Mouse (Mus musculus) megakaryocyte, embryonic 14.5 days (primary cell): Measurements from ENCODE around the gene Gzmb. TPM values are rescaled to one million over a fixed set of nuclear protein-coding genes. Genes with fewer than 3 reads are reported as not detected.
"Not testable (repeated sequence)": the region's sequence is repeated elsewhere in the genome, so short reads cannot be mapped to it uniquely, and the experiment has no call there.

Source experiments
- H3K27me3 ChIP-seq: replicated peaks from 2 replicates; pipeline ENCODE3; 2012; ENCODE audit warnings: inconsistent platforms
- H3K36me3 ChIP-seq: replicated peaks from 2 replicates; pipeline ENCODE3; 2012; ENCODE audit warnings: low read length, inconsistent platforms, mixed read lengths
- H3K4me1 ChIP-seq: 2 replicates; pipeline ENCODE4 v1.6.1; 2012; ENCODE audit warnings: inconsistent platforms
- H3K4me3 ChIP-seq: replicated peaks from 2 replicates; pipeline ENCODE3; 2012; ENCODE audit warnings: moderate library complexity, mild to moderate bottlenecking, inconsistent platforms
- H3K9me3 ChIP-seq: 2 replicates; pipeline ENCODE4 v1.6.1; 2012; ENCODE audit warnings: inconsistent platforms
- FLI1 ChIP-seq: IDR thresholded peaks from 2 replicates; pipeline ENCODE4 v1.6.1; 2012; ENCODE audit warnings: low read length, inconsistent platforms, mixed read lengths
- GATA1 ChIP-seq: IDR thresholded peaks from 3 replicates; pipeline ENCODE4 v1.6.1; 2012; ENCODE audit warnings: mixed read lengths, low read length, inconsistent platforms, borderline replicate concordance
- polyA plus RNA-seq: library from polyadenylated mRNA; stranded (reverse); fragments of >175 nt; gene quantifications from 2 replicates; pipeline ENCODE4 v1.2.3, GENCODE M21; 2012; ENCODE audit warnings: low replicate concordance; ENCODE audit not compliant: insufficient read depth

Gene Gzmb
- polyA plus RNA-seq = 0.65 TPM in 1 of 2 replicates, not detected in the other

- Histone ChIP-seq H3K4me1 (peaks cover 16% of the 10 kb centered on the region), H3K36me3 (no peaks in the 10 kb centered on the region), H3K9me3 (no peaks in the 10 kb centered on the region), H3K27me3 (peaks cover 28% of the 10 kb centered on the region), H3K4me3 (no peak within 1 kb of the TSS)
- no peak for TF ChIP-seq GATA1
- TF ChIP-seq FLI1 = no peak
Measured at GRCm38 (mm10) chr14:56262153-56262552, at the start of gene Gzmb. Gzmb (minus strand) TSS chr14:56262260.

DNA sequence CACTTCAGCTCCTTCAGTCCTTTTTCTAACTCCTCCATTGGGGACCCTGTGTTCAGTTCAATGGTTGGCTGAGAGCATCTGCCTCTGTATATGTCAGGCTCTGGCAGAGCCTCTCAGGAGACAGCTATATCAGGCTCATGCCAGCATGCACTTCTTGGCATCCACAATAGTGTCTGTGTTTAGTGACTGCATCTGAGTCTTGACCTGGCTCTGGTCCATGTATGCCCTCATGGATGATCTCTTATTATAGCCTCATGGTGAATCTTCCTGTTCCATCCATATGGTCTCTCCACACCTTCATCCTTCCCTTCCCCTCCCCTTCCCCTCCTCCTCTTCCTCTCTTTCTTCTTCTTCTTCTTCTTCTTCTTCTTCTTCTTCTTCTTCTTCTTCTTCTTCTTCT, 49.7 kb upstream of the Gzmb start:
- H3K36me3 ChIP-seq, H3K4me3 ChIP-seq, H3K4me1 ChIP-seq, H3K9me3 ChIP-seq: not testable (repeated sequence)
- peaks cover 12% of the 10 kb centered on the region for H3K27me3 ChIP-seq

DNA sequence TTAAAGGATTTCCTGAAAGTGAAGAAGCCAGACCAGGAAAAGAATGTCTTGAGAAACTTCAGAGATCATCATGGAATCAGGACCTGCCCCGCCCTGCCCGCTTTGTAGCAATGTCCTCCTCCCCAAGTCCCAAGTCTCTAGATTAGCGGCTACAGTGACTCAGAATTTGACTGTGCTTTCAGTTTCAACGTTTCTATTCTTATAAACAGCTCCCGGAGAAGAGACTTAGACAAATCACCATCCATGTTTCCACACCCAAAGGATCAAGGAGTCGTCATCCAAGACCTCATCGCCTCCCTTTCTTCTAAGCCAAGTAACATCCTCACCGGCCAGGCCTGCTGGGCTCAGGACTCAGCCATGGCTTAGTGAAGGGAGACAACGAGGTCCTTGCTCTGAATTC, 48.2 kb upstream of the Gzmb start:
- Histone ChIP-seq H3K27me3 (peaks cover 7% of the 10 kb centered on the region), H3K36me3 (no peaks in the 10 kb centered on the region), H3K4me1 (peaks cover 6% of the 10 kb centered on the region), H3K9me3 (no peaks in the 10 kb centered on the region), H3K4me3 (no peak overlapping the region)
- TF ChIP-seq FLI1 (no peak), GATA1 (no peak)

GRCm38 (mm10) chr14:56304149-56304548, 42.1 kb upstream of the Gzmb start:
- TF ChIP-seq FLI1 (no peak), GATA1 (no peak)
- H3K4me3 ChIP-seq = peak overlapping the region; percentile 59
- no peaks in the 10 kb centered on the region for H3K36me3 ChIP-seq
- H3K27me3 ChIP-seq = no peaks in the 10 kb centered on the region
- H3K9me3 ChIP-seq = no peaks in the 10 kb centered on the region
- H3K4me1 ChIP-seq = peaks cover 3% of the 10 kb centered on the region; the same call in 1 of the 2 replicates

DNA sequence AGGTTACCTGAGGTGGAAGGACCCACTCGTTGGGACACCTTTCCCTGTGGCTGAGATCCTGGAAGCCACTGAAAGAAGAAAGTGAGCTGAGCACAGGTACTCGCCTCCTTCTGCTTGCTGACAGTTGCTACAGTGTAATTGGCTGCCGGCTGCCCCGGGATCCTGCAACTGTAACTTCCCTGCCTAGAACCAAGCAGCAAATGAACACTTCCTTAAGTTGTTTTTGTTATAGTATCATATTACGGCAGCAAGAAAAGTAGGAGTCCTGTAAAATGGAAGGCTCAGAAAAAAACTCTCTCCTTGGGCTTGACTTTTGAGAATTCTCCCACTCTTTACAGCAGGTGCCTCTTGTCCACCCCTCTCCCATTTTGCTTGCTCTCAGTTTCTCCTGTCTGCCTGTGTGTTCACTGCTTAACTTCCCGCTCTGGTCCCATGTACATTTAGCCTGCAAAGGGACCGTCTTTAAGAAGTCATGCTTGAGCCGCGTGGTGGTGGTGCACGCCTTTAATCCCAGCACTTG, 41.5 kb upstream of the Gzmb start:
- TF ChIP-seq GATA1 (no peak), FLI1 (no peak)
- Histone ChIP-seq H3K9me3 (no peaks in the 10 kb centered on the region), H3K4me3 (no peak overlapping the region), H3K4me1 (peaks cover 3% of the 10 kb centered on the region; the same call in 1 of the 2 replicates), H3K27me3 (peaks cover 1% of the 10 kb centered on the region), H3K36me3 (no peaks in the 10 kb centered on the region)

DNA sequence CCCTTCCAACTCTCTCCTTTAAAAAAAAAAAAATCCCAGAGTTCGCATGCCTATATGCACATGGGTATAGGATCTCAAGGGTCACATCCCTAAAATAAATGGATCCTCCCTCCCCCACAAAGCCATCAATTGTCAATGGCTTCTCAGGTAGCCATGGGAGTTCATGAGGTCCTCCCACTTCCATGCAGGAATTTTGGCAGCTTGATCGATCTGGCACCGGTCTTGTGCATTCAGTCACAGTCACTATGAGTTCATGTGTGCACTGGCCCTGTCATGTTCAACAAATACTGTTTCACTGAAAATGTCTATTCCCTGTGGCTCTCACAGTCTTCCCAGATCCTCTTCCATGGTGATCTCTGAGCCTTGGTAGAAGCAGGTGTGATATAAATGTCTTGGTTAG, 40.0 kb upstream of the Gzmb start:
- Histone ChIP-seq H3K36me3 (no peaks in the 10 kb centered on the region), H3K9me3 (no peaks in the 10 kb centered on the region), H3K4me1 (peaks cover 3% of the 10 kb centered on the region; the same call in 1 of the 2 replicates), H3K27me3 (peaks cover 2% of the 10 kb centered on the region), H3K4me3 (no peak overlapping the region)
- TF ChIP-seq GATA1 (no peak), FLI1 (no peak)

GRCm38 (mm10) chr14:56296786-56297185, 34.7 kb upstream of the Gzmb start:
- Histone ChIP-seq H3K4me1 (peaks cover 7% of the 10 kb centered on the region; the same call in 1 of the 2 replicates), H3K9me3 (no peaks in the 10 kb centered on the region), H3K27me3 (peaks cover 2% of the 10 kb centered on the region), H3K36me3 (no peaks in the 10 kb centered on the region), H3K4me3 (no peak overlapping the region)
- TF ChIP-seq FLI1 = no peak
- TF ChIP-seq GATA1 = no peak

DNA sequence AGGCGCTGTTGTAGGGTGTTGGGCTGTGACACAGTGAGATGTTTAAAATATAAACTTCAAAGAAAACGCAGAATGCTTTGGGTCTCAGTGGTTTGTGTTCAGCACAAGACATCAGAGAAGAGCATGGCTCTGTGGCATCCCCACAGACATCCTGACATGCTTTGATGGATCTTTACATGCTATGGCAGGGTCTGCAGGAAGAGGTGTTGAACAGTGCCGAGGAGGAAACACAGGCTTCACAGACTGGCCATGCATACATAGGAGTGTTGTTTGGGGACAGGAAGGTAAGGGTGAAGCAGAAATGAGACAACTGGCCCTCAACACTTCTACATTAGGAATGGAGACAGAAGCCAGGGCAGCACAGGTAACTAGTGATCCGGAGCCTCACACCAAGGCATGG, 34.0 kb upstream of the Gzmb start:
- no peak overlapping the region for H3K4me3 ChIP-seq
- peaks cover 2% of the 10 kb centered on the region for H3K27me3 ChIP-seq
- no peaks in the 10 kb centered on the region for H3K36me3 ChIP-seq
- no peaks in the 10 kb centered on the region for H3K9me3 ChIP-seq
- TF ChIP-seq FLI1 = no peak
- no peak for TF ChIP-seq GATA1
- H3K4me1 ChIP-seq = peaks cover 7% of the 10 kb centered on the region; the same call in 1 of the 2 replicates

- Histone ChIP-seq H3K9me3 (no peaks in the 10 kb centered on the region), H3K36me3 (no peaks in the 10 kb centered on the region), H3K4me3 (no peak overlapping the region), H3K4me1 (peaks cover 7% of the 10 kb centered on the region; the same call in 1 of the 2 replicates), H3K27me3 (no peaks in the 10 kb centered on the region)
- TF ChIP-seq FLI1 (no peak), GATA1 (no peak)
Measured at GRCm38 (mm10) chr14:56293146-56293545, 31.1 kb upstream of the Gzmb start.

- TF ChIP-seq GATA1 = no peak
- TF ChIP-seq FLI1 = no peak
- Histone ChIP-seq H3K27me3 (no peaks in the 10 kb centered on the region), H3K4me3 (no peak overlapping the region), H3K9me3 (no peaks in the 10 kb centered on the region), H3K4me1 (peaks cover 25% of the 10 kb centered on the region), H3K36me3 (no peaks in the 10 kb centered on the region)
Measured at GRCm38 (mm10) chr14:56288651-56289050, 26.6 kb upstream of the Gzmb start.

- Histone ChIP-seq H3K4me1 (peaks cover 24% of the 10 kb centered on the region), H3K27me3 (no peaks in the 10 kb centered on the region), H3K4me3 (no peak overlapping the region), H3K36me3 (no peaks in the 10 kb centered on the region), H3K9me3 (no peaks in the 10 kb centered on the region)
- TF ChIP-seq GATA1 (no peak), FLI1 (no peak)
Measured at GRCm38 (mm10) chr14:56287806-56288205, 25.7 kb upstream of the Gzmb start.
